Mouse (Mus musculus) spleen, postnatal 14 days (tissue): ENCODE results near the gene Nudt4.

Experiments
- DNase-seq, 2 experiments: peaks; one replicate each; pipeline ENCODE4 v3.0.0; 2021 to 2022; ENCODE audit warnings: low spot score in 2 of 2

The Nudt4 gene

GRCm38 (mm10) chr10:95539260-95539659 lies 24.7 kb downstream of the Nudt4 start:
- no peak for DNase-seq

DNA sequence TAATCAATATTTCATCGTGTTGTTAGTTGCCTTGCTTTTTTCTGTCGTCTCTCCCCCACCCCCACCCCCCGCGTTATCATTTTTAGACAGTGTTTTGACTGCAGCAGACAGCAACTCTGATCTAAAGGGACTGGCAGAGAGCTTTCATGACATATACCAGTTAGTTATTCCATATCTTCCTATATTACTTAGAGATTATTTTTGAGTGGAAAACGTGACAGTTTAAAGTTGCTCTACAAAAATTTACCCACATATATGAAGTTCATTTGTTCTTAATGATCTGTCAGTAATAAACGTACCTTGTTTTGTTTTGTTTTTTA lies 27.8 kb downstream of the Nudt4 start:
- DNase-seq = no peak

DNA sequence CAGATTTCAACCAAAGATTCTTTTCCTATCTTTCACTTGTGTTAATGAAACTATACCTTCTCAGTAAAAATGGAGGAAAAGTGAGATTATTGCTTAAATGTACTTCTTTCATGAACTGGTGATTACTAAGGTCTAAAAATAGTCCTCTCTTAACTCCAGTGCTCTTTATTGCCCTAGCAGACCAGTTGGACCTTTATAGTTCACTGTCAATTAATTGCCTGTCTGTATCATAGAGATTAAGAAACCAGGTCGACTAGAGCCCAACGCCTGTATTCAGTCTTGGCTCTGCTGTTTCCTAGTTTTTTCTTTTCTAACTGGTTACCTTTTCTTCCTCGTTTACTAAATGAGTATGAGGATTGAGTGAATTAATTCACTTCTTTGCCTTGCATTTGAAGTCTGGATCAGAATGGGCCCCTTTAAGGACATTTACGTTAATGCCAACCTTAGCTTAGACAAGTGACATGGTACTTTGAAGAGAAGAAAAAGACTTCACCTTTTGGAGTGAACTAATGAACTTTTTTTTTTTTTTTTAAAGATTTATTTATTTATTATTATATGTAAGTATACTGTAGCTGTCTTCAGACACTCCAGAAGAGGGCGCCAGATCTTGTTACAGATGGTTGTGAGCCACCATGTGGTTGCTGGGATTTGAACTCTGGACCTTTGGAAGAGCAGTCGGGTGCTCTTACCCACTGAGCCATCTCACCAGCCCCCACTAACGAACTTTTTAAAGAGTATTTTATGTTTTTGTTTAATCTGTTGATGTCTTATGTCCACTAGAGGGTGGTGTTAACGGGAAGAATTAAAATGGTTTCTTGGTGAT lies 28.3 kb downstream of the Nudt4 start:
- DNase-seq = no peak

DNA sequence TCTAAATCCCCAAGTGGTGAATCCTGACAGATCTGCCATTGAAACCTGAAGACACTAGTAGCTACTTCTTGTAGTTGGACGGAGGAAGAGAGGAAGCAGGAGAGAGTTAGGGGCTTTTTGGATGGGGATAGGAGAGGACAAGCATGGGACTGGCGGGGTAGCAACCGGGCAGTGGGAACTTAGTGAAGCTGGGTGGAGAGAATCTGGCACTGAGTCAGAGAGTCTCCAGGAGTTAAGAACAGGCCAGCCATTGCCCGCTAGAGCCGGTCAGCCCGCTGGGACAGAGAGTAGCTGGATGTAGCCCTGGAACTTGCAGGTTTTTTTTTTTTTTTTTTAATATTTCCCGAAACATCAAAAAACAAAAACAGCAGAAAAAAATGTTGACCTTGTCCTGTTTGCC lies 30.6 kb downstream of the Nudt4 start:
- no peak for DNase-seq

DNA sequence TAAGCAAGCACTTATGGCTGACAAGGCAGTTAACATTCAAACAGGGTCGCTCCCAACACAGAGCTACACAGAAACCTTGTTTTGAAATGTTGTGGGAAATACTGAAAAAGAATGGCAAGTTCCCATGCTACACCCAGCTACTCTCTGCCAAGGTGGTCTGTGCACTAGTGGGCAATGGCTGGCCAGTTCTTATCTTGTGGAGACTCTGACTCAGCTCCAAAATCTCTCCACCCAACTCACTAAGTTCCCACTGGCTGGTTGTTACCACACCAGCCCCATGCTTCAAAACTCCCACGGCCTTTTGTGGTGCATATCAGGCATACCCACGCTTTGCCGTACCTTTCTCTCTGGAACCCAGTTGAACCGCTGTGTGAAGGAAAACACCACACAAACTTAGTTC lies 31.0 kb downstream of the Nudt4 start:
- DNase-seq = no peak

DNA sequence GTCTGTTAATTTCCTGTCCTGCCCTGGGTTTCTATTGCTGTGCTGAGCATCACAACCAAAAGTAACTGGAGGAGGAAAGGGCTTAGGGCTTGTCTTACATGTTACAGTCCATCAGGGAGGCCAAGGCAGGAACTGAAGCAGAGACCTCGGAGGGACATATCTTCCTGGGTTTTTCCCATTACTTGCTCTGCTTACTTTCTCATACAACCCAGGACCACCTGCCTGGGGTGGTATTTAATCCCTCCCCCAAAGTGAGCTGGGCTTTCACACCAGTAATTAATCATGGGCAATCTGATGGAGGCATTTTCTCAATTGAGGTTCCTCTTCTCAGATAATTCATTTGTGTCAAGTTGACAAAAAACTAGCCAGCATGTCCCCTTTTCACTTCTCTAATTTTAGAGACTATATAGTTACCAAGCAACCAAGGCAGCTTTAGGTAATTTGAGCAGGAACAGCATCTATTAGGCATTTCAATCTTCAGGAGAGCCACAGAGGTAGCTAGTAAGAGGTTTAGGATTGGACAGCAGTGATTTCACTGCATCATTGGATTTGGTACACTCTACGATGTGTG lies 33.3 kb downstream of the Nudt4 start:
- DNase-seq = no peak

DNA sequence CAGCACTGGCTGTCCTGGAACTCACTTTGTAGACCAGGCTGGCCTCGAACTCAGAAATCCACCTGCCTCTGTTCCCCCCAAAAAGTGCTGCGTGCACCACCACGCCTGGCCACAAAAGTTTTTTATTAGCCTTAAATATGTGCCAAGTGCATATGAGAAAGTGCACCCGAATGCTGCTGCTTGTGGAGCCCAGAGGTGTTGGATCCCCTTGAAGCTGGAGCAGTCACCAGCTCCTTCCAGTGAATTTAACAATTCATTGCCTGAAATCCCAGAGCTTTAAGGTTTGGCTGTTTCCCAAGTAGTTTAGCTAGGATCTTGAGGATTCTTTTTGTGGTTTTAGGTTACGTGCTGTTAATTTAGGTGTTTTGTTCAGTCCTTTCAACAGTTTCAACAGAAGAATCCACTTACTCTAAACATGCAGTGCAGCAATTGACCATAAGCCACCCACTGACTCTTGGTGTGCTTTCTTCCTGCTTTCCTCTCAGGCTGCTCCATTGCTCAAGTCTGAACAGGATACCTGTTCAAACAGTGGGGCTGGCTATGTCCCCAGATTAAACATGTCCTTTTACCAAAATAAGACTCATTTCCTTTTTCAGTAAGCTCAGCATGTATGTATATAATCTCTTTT lies 37.3 kb downstream of the Nudt4 start:
- no peak for DNase-seq

DNA sequence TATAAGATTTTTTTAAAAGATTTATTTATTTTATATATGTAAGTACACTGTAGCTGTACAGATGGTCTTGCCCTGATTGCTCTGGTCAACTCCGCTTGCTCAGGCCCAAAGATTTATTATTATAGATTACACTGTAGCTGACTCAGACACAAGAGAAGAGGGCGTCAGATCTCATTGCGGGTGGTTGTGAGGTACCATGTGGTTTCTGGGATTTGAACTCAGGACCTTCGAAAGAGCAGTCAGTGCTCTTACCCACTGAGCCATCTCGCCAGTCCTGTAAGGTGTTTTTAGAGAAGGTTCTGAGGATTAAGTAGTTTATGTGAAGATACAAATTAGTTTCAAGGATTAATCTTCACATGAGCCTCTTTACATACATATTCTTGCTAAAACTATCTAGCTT lies 38.1 kb downstream of the Nudt4 start:
- DNase-seq = no peak

DNA sequence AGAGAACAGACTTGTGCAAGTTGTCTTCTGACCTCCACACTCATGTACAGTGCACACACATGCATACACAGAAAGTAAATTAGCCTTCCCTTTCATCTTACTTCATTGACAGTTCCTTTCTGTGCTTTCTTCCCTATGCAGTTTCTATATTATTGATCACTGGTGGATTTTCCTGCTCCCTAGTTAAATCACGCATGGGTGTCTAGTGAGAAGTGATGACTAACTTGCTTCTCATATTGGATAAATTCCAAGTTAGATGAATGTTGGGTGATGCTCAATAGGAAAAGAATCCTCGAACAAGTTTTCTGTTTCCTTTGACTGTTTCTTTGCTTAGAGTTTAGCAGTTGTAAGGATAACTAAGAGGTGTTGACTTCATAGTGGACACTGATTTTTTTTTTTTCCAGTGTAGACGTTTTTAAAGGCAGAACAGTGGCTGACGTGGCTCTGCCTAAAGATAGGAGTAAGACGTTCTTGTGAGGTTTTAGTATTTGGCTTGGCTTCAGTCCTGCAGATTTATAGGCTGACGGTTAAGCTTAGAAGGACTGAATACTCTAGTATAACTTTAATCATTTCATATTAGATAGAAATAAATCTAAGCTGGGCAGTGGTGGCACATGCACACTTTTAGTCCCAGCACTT lies 38.8 kb downstream of the Nudt4 start:
- DNase-seq = no peak

DNA sequence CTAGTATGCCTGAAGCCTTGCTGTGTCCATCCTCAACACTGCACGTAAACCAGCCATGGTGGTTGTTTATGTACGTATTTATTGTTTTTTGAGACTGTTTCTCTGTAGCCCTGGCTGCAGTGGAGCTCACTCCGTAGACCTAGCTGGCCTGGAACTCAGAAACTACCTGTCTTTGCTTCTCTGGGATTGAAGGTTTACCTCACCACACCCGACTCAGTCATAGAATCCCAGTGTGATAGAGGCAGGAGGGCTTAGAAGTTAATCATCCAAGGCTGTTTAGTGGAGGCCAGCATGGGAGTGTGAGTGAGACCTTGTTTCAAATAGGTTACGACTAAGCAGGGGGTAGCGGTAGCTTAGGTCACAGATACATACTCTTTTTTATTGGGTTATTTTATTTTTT lies 46.3 kb downstream of the Nudt4 start:
- no peak for DNase-seq

- DNase-seq = peak; percentile 32 to 40
Observed at GRCm38 (mm10) chr10:95515293-95515931, 48.5 kb downstream of the Nudt4 start.

DNA sequence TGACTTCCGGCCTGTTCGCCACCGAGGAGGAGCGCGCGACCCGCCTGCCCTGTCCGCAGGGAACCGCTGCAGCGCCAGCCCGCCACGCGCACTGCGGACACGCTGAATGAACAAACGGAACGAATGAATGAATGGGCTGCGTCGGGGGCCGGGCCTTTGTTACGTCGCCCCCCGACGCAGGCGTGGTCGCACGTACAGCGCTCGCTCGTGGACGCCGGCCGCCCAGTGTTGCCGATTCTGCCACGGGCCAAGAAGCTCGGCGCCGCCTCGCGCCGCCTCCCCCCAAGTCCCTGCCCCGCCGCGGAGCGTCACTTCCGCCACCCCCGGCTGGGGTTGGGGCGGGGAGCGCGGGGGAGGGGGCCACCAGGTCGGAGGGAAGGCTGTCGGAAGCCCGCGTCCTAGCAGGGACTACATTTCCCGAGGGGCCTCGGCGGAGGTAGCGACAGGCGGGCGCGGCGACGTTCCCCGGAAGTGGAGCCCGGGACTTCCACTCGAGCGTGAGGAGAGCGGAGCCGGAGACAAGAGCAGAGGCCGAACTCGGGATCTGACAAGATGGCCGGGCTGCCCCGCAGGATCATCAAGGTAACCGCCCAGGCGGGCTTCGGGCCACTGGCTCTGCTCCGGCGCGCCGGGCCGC lies 49.2 kb downstream of the Nudt4 start, which contains the start of gene Ube2n:
TSS of gene Ube2n (plus strand) at position 490 of the 637 bp plus-strand sequence.
- DNase-seq = peak; percentile 86 to 89

DNA sequence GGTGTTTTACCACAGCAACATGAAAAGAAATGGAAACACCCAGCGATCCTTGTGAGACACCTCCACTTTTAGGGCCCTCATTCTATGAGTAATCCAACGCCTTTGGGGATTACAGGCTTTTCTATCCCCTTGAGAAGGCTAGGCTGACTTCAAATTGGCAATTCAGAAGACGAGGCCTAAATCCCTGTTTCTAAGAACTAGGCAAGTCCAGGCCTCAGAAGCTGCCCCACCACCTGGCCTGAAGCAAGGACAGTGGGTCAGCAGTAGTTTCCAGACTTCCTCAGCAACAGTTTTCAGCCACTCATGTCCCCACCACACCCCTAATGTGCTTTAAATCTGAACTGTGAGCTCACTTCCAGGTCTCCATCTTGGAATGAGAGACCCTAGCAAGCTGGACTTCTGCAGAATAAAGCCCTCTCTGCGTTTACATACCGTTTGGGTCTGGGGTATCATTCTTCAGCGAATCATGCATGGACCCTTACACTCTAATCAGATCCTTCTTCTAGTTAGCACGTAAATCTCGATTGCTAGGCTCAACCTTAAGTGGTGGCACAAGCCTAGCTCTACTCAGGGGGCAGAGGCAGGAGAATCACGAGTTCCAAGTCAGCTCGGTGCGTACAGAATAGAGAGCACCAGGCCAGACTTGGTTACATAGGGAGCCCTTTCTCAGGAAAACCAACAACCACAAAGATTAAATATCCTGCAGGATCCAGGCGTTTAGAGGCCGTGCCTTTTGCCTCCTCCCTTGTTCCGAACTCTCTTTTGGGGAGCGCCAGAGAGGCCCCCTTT lies 50.0 kb downstream of the Nudt4 start:
- DNase-seq = no peak

- DNase-seq = no peak
Observed at GRCm38 (mm10) chr10:95512635-95513034, 51.3 kb downstream of the Nudt4 start.

DNA sequence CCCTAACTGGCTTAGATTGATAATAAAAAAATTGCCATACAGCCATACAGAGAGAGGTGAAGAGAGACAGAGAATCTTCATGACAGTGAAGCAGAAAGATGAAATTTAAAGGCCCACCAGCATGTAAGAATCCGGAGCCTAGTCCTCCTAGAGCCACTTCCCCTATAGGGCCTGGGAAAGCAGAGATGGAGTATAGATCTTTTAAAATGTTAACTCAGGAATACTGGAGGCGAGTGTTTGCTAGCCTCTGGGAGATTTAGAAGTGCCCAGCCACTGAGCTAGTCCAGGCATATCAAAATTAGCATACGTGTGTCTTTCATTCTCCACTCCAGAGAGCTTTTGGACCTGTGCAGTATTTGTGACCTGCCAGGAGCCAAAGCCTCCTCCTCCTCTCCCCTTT lies 54.7 kb downstream of the Nudt4 start:
- DNase-seq = no peak

DNA sequence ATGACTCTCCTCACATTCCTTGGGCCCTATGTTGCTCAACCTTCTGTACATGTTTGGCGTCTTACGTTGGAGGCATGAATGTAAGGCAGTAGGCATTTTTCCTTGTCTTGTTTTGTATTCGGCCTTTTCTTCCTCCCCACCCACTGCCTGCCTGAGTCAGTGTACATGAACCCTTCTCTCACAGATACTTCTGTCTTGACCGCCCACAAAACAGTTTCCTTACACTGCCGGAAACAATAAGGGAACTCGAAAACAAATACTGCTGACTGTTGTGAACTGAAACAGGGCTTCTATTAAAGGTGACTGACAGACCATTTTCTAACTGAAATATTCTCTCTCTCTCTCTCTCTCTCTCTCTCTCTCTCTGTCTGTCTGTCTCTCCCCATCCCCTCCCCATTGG lies 55.2 kb downstream of the Nudt4 start:
- no peak for DNase-seq

GRCm38 (mm10) chr10:95508126-95508525 lies 55.8 kb downstream of the Nudt4 start:
- no peak for DNase-seq

- no peak for DNase-seq
Observed at GRCm38 (mm10) chr10:95504341-95504740, 59.6 kb downstream of the Nudt4 start.

DNA sequence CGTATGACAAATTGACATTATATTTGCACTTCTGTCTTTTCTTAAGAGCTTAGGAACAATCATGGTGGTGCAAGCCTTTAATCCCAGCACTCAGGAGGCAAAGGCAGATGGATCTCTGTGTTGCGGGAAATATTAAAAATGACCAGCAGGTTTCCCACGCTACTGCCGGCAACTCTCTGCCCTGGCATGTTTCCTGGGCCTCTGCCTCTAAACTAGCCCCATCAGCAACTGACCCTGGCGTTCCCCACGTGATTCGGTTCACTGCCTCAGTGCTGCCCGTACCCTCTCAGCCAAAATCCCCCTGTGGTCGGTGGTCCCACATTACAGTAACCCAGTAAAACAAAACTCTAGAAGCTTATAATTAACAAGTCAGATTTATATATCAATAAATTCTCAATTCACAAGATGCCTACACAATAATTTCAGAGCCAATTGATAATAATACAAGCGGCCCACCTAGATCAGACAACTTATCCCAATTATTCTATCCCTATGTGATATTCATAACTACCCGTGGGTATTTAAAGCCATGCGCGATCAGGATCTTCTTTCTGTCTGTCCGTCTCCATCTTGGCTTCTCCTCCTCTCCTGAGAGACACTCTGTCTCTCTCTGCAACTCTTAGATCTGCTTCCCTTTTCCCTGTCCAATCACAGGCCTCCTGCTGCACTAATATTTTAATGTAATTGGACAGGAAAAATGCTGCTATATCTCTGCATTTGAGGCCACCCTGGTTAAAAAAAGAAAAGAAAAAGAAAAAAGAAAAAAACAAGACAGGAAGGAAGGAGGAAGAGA lies 60.3 kb downstream of the Nudt4 start:
- DNase-seq = no peak

- peak; percentile 62 to 80 for DNase-seq
Observed at GRCm38 (mm10) chr10:95501463-95502081, 62.4 kb downstream of the Nudt4 start, which contains the start of gene Mrpl42. Mrpl42 (minus strand) TSS chr10:95501940.
